Mouse (Mus musculus) intestine, embryonic 15.5 days (tissue): ENCODE data around the gene Nfkb2. TPM values are rescaled to one million over a fixed set of nuclear protein-coding genes. Genes with fewer than 3 reads are reported as not detected.

Experiments
- ATAC-seq: fragments of 200-750 bp; cut with Nextera tagmentation; 2 replicates; pipeline ENCODE4 v1.8.0; 2017; ENCODE audit warnings: moderate TSS enrichment, moderate library complexity
- H3K27ac ChIP-seq: fragments of 300-500 bp; sonication (generic); 2 replicates; pipeline ENCODE4 v1.5.1; 2015; ENCODE audit warnings: mild to moderate bottlenecking, inconsistent platforms
- H3K27me3 ChIP-seq: fragments of 300-500 bp; sonication (generic); replicated peaks from 2 replicates; pipeline ENCODE4 v1.6.1; 2015; ENCODE audit warnings: inconsistent platforms
- H3K36me3 ChIP-seq: fragments of 300-500 bp; sonication (generic); 2 replicates; pipeline ENCODE4 v1.6.1; 2015; ENCODE audit warnings: inconsistent platforms
- H3K4me1 ChIP-seq: fragments of 300-500 bp; sonication (generic); replicated peaks from 2 replicates; pipeline ENCODE4 v1.6.1; 2015; ENCODE audit warnings: inconsistent platforms
- H3K4me2 ChIP-seq: fragments of 300-500 bp; sonication (generic); replicated peaks from 2 replicates; pipeline ENCODE4 v1.6.1; 2015; ENCODE audit warnings: mild to moderate bottlenecking, inconsistent platforms
- H3K4me3 ChIP-seq: fragments of 300-500 bp; sonication (generic); replicated peaks from 2 replicates; pipeline ENCODE4 v1.5.1; 2015; ENCODE audit warnings: inconsistent platforms
- H3K9ac ChIP-seq: fragments of 300-500 bp; sonication (generic); 2 replicates; pipeline ENCODE4 v1.6.1; 2015; ENCODE audit warnings: inconsistent platforms
- H3K9me3 ChIP-seq: fragments of 300-500 bp; sonication (generic); 2 replicates; pipeline ENCODE4 v1.6.1; 2016; ENCODE audit warnings: inconsistent platforms
- WGBS: fragments of 180-500 bp; shearing (Covaris S2); methylation state at CpG from one replicate; pipeline ENCODE4 v1.1.7; 2015; 5-methylcytosine and 5-hydroxymethylcytosine counted together
- polyA plus RNA-seq: library from polyadenylated mRNA; unstranded; fragments of >200 nt; fragmentation: Nextera tagmentation; extraction: Ambion mirVana; gene quantifications from 2 replicates; pipeline ENCODE4 v1.2.1, GENCODE M21; 2015

Nfkb2 gene
- polyA plus RNA-seq = 10.0 and 10.3 TPM in 2 replicates

GRCm38 (mm10) chr19:46304216-46304841, at the start of gene Nfkb2:
Gene Nfkb2 (plus strand): TSS chr19:46304320.
- peak within 1 kb of the TSS; percentile 71 for H3K9ac ChIP-seq
- H3K27me3 ChIP-seq = no peaks in the 10 kb centered on the region
- 0% methylated on average over 39 of the region's 39 CpGs for WGBS
- ATAC-seq = peak; percentile 92
- peak within 1 kb of the TSS; percentile 83 for H3K27ac ChIP-seq
- H3K4me3 ChIP-seq = peak within 1 kb of the TSS; percentile 68
- H3K4me2 ChIP-seq = peak within 1 kb of the TSS; percentile 98
- peaks cover 24% of the 10 kb centered on the region for H3K4me1 ChIP-seq
- H3K36me3 ChIP-seq = peaks cover 4% of the 10 kb centered on the region; the same call in 1 of the 2 replicates
- H3K9me3 ChIP-seq = no peaks in the 10 kb centered on the region

- Histone ChIP-seq H3K27ac (no peak overlapping the region), H3K36me3 (peaks cover 53% of the 10 kb centered on the region), H3K27me3 (no peaks in the 10 kb centered on the region), H3K4me1 (no peaks in the 10 kb centered on the region), H3K9ac (no peak overlapping the region), H3K4me2 (no peak overlapping the region), H3K9me3 (no peaks in the 10 kb centered on the region), H3K4me3 (no peak overlapping the region)
- no peak for ATAC-seq
- WGBS = 93% methylated on average over 7 of the region's 7 CpGs
Observed at GRCm38 (mm10) chr19:46264762-46265161, 39.4 kb upstream of the Nfkb2 start.

- no peaks in the 10 kb centered on the region for H3K27me3 ChIP-seq
- H3K36me3 ChIP-seq = peaks cover 30% of the 10 kb centered on the region
- H3K9me3 ChIP-seq = no peaks in the 10 kb centered on the region
- no peak overlapping the region for H3K27ac ChIP-seq
- no peaks in the 10 kb centered on the region for H3K4me1 ChIP-seq
- no peak overlapping the region for H3K9ac ChIP-seq
- H3K4me3 ChIP-seq = no peak overlapping the region
- H3K4me2 ChIP-seq = no peak overlapping the region
- ATAC-seq = no peak
Observed at GRCm38 (mm10) chr19:46275307-46275706, 28.8 kb upstream of the Nfkb2 start.

- Histone ChIP-seq H3K9me3 (no peaks in the 10 kb centered on the region), H3K4me1 (no peaks in the 10 kb centered on the region), H3K4me2 (no peak overlapping the region), H3K36me3 (peaks cover 52% of the 10 kb centered on the region), H3K4me3 (no peak overlapping the region), H3K27me3 (no peaks in the 10 kb centered on the region), H3K27ac (no peak overlapping the region), H3K9ac (no peak overlapping the region)
- 96% methylated on average over 11 of the region's 11 CpGs for WGBS
- no peak for ATAC-seq
Observed at GRCm38 (mm10) chr19:46282081-46282849, 21.9 kb upstream of the Nfkb2 start.

GRCm38 (mm10) chr19:46284686-46285085, 19.4 kb upstream of the Nfkb2 start:
- H3K27me3 ChIP-seq = no peaks in the 10 kb centered on the region
- no peak overlapping the region for H3K4me2 ChIP-seq
- no peak for ATAC-seq
- H3K36me3 ChIP-seq = peaks cover 46% of the 10 kb centered on the region
- H3K27ac ChIP-seq = no peak overlapping the region
- WGBS = 91% methylated on average over 4 of the region's 4 CpGs
- H3K9ac ChIP-seq = no peak overlapping the region
- no peaks in the 10 kb centered on the region for H3K9me3 ChIP-seq
- no peaks in the 10 kb centered on the region for H3K4me1 ChIP-seq
- no peak overlapping the region for H3K4me3 ChIP-seq

- 83% methylated on average over 7 of the region's 7 CpGs for WGBS
- no peak overlapping the region for H3K4me2 ChIP-seq
- peaks cover 46% of the 10 kb centered on the region for H3K36me3 ChIP-seq
- no peak overlapping the region for H3K27ac ChIP-seq
- no peak for ATAC-seq
- H3K4me3 ChIP-seq = no peak overlapping the region
- no peaks in the 10 kb centered on the region for H3K9me3 ChIP-seq
- H3K4me1 ChIP-seq = no peaks in the 10 kb centered on the region
- H3K27me3 ChIP-seq = no peaks in the 10 kb centered on the region
- H3K9ac ChIP-seq = no peak overlapping the region
Observed at GRCm38 (mm10) chr19:46285631-46286030, 18.5 kb upstream of the Nfkb2 start.

- ATAC-seq = no peak
- Histone ChIP-seq H3K27ac (no peak overlapping the region), H3K9ac (no peak overlapping the region), H3K4me2 (no peak overlapping the region), H3K27me3 (no peaks in the 10 kb centered on the region), H3K4me3 (no peak overlapping the region), H3K9me3 (no peaks in the 10 kb centered on the region), H3K36me3 (peaks cover 46% of the 10 kb centered on the region), H3K4me1 (no peaks in the 10 kb centered on the region)
- 88% methylated on average over 6 of the region's 6 CpGs for WGBS
Observed at GRCm38 (mm10) chr19:46286047-46286446, 18.1 kb upstream of the Nfkb2 start.

- WGBS = 88% methylated on average over 3 of the region's 3 CpGs
- H3K27me3 ChIP-seq = no peaks in the 10 kb centered on the region
- peaks cover 38% of the 10 kb centered on the region for H3K36me3 ChIP-seq
- no peak overlapping the region for H3K9ac ChIP-seq
- no peaks in the 10 kb centered on the region for H3K4me1 ChIP-seq
- ATAC-seq = no peak
- H3K9me3 ChIP-seq = no peaks in the 10 kb centered on the region
- H3K27ac ChIP-seq = no peak overlapping the region
- no peak overlapping the region for H3K4me2 ChIP-seq
- no peak overlapping the region for H3K4me3 ChIP-seq
Observed at GRCm38 (mm10) chr19:46286926-46287325, 17.2 kb upstream of the Nfkb2 start.

GRCm38 (mm10) chr19:46287566-46287965, 16.6 kb upstream of the Nfkb2 start:
- H3K4me2 ChIP-seq = no peak overlapping the region
- 89% methylated on average over 3 of the region's 3 CpGs for WGBS
- H3K36me3 ChIP-seq = peaks cover 32% of the 10 kb centered on the region
- H3K4me3 ChIP-seq = no peak overlapping the region
- no peak overlapping the region for H3K9ac ChIP-seq
- H3K27ac ChIP-seq = no peak overlapping the region
- no peaks in the 10 kb centered on the region for H3K4me1 ChIP-seq
- no peaks in the 10 kb centered on the region for H3K9me3 ChIP-seq
- ATAC-seq = no peak
- no peaks in the 10 kb centered on the region for H3K27me3 ChIP-seq

- no peak overlapping the region for H3K27ac ChIP-seq
- H3K36me3 ChIP-seq = peaks cover 11% of the 10 kb centered on the region; the same call in 1 of the 2 replicates
- H3K9ac ChIP-seq = no peak overlapping the region
- H3K4me1 ChIP-seq = no peaks in the 10 kb centered on the region
- ATAC-seq = no peak
- H3K27me3 ChIP-seq = no peaks in the 10 kb centered on the region
- no peak overlapping the region for H3K4me2 ChIP-seq
- no peak overlapping the region for H3K4me3 ChIP-seq
- 60% methylated on average over 12 of the region's 12 CpGs for WGBS
- no peaks in the 10 kb centered on the region for H3K9me3 ChIP-seq
Observed at GRCm38 (mm10) chr19:46290535-46291105, 13.5 kb upstream of the Nfkb2 start.

- ATAC-seq = peak; percentile 56; the same call in 1 of the 2 replicates
- Histone ChIP-seq H3K4me2 (no peak overlapping the region), H3K4me1 (no peaks in the 10 kb centered on the region), H3K27me3 (no peaks in the 10 kb centered on the region), H3K36me3 (no peaks in the 10 kb centered on the region), H3K9ac (no peak overlapping the region), H3K27ac (no peak overlapping the region), H3K9me3 (no peaks in the 10 kb centered on the region), H3K4me3 (no peak overlapping the region)
- 56% methylated on average over 4 of the region's 4 CpGs for WGBS
Observed at GRCm38 (mm10) chr19:46296938-46297337, 7.2 kb upstream of the Nfkb2 start.

GRCm38 (mm10) chr19:46300294-46301045, 3.6 kb upstream of the Nfkb2 start:
- no peak for ATAC-seq
- Histone ChIP-seq H3K9ac (no peak overlapping the region), H3K4me3 (no peak overlapping the region)

More at GRCm38 (mm10) chr19:46300294-46301045, 3.6 kb upstream of the Nfkb2 start:
- H3K4me1 ChIP-seq = peaks cover 10% of the 10 kb centered on the region; the same call in 1 of the 2 replicates
- no peak overlapping the region for H3K27ac ChIP-seq
- H3K36me3 ChIP-seq = no peaks in the 10 kb centered on the region
- no peaks in the 10 kb centered on the region for H3K27me3 ChIP-seq
- no peak overlapping the region for H3K4me2 ChIP-seq
- H3K9me3 ChIP-seq = no peaks in the 10 kb centered on the region
- WGBS = 36% methylated on average over 8 of the region's 8 CpGs
